Mouse (Mus musculus): ENCODE data around the gene Garnl3. TPM values are rescaled to one million over a fixed set of nuclear protein-coding genes. Genes with fewer than 3 reads are reported as not detected.
A peak's percentile ranks its signal among the peaks of the same experiment; 100 is the strongest.

The Garnl3 gene
- polyA plus RNA-seq, 1 experiment from 2014 or later = 6.9 TPM

DNA sequence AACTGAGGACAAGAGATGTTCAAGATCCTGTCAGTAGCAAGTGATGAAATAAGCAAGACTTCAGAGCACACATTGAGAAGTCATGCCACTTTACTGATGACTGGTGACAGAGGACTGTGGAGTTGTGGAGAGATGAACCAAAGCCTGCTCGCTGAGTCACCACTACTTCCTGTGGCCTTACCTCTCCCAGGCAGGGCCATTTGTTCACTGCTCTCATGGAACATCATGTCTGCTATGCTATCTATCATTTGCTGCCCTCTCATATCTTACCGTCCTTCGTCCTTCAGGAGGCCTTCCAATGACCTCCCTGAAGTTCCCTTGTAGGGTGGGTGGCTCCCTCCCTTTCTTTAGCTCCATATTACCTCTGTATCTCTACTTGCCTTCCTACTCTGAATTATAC lies 47.2 kb downstream of the Garnl3 start:
- H3K4me2 ChIP-seq = no peak overlapping the region
- H3K36me3 ChIP-seq = no peaks in the 10 kb centered on the region
- WGBS = 69% methylated on average over 3 of the region's 3 CpGs
- H3K9ac ChIP-seq = no peak overlapping the region
- no peak for ATAC-seq (replicated peaks; ENCODE audit: insufficient number of reproducible peaks, insufficient read depth, low FRiP score, low read depth)
- H3K9me3 ChIP-seq (replicated peaks) = no peaks in the 10 kb centered on the region
- H3K27me3 ChIP-seq = no peaks in the 10 kb centered on the region; the same call in 1 of the 2 replicates
- H3K4me3 ChIP-seq = no peak overlapping the region
- no peak overlapping the region for H3K27ac ChIP-seq
- H3K4me1 ChIP-seq (replicated peaks) = peaks cover 6% of the 10 kb centered on the region

DNA sequence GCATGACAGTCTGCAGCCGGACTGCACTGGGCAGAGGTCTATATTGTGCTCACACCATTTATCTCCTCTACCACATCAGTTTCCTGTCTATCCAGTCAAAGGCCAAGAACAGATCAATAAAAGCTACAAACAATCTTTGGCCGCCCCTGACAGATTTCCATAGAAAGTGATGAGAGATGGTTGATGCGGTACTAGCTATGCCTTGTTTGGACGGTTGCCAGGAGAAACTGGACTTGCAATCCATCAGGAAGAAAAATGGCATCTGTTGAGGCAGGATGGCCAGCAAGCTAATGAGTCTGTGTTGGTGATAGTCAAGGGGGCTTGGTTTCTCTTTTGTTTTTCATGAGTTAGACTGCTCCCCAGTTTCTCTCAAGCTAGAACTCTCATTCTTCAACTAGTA lies 51.3 kb downstream of the Garnl3 start:
- Histone ChIP-seq H3K4me2 (no peak overlapping the region), H3K4me1 (replicated peaks) (peaks cover 6% of the 10 kb centered on the region), H3K36me3 (no peaks in the 10 kb centered on the region), H3K9ac (no peak overlapping the region), H3K27me3 (no peaks in the 10 kb centered on the region), H3K4me3 (no peak overlapping the region), H3K27ac (no peak overlapping the region), H3K9me3 (replicated peaks) (no peaks in the 10 kb centered on the region)
- 40% methylated on average over 4 of the region's 4 CpGs for WGBS
- ATAC-seq (replicated peaks; ENCODE audit: insufficient number of reproducible peaks, insufficient read depth, low FRiP score, low read depth) = no peak

DNA sequence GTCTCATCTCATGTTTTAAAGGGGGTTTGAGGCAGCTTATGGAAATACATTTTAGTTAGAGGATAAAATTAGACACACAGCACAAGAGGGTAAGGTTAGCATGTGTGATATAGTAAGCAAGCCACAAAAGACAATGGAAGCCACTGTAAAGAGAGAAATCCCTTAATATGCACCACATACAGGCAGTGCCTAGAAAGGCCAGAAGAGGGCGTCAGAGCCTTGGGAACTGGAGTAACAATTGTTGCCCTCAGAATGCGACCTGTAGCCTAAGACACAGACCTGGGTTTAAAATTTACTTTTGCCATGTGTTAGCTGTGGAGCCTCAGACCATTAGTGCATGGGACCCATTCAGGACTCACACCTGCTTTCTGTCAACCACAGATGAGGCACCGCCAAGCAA lies 54.2 kb downstream of the Garnl3 start:
- ATAC-seq (replicated peaks; ENCODE audit: insufficient number of reproducible peaks, insufficient read depth, low FRiP score, low read depth) = no peak
- Histone ChIP-seq H3K9ac (no peak overlapping the region), H3K4me3 (no peak overlapping the region), H3K4me1 (replicated peaks) (peaks cover 6% of the 10 kb centered on the region), H3K27me3 (no peaks in the 10 kb centered on the region), H3K36me3 (no peaks in the 10 kb centered on the region), H3K27ac (no peak overlapping the region), H3K9me3 (replicated peaks) (no peaks in the 10 kb centered on the region), H3K4me2 (no peak overlapping the region)
- 26% methylated on average over 3 of the region's 3 CpGs for WGBS

- Histone ChIP-seq H3K9ac (no peak overlapping the region), H3K9me3 (replicated peaks) (no peaks in the 10 kb centered on the region), H3K27ac (no peak overlapping the region), H3K27me3 (no peaks in the 10 kb centered on the region), H3K4me1 (replicated peaks) (peaks cover 2% of the 10 kb centered on the region), H3K4me3 (no peak overlapping the region), H3K4me2 (no peak overlapping the region), H3K36me3 (no peaks in the 10 kb centered on the region)
- no peak for ATAC-seq (replicated peaks; ENCODE audit: insufficient number of reproducible peaks, insufficient read depth, low FRiP score, low read depth)
- WGBS = 87% methylated on average over 2 of the region's 2 CpGs
These were observed 56.5 kb downstream of the Garnl3 start for GRCm38 (mm10) chr2:33074931-33075330.

GRCm38 (mm10) chr2:33074188-33074587 lies 57.3 kb downstream of the Garnl3 start:
- 57% methylated on average over 3 of the region's 3 CpGs for WGBS
- no peak overlapping the region for H3K27ac ChIP-seq
- H3K4me1 ChIP-seq (replicated peaks) = no peaks in the 10 kb centered on the region
- no peaks in the 10 kb centered on the region for H3K36me3 ChIP-seq
- no peaks in the 10 kb centered on the region for H3K9me3 ChIP-seq (replicated peaks)
- H3K9ac ChIP-seq = no peak overlapping the region
- H3K4me2 ChIP-seq = no peak overlapping the region
- no peak overlapping the region for H3K4me3 ChIP-seq
- H3K27me3 ChIP-seq = no peaks in the 10 kb centered on the region
- ATAC-seq (replicated peaks; ENCODE audit: insufficient number of reproducible peaks, insufficient read depth, low FRiP score, low read depth) = no peak

- Histone ChIP-seq H3K9ac (no peak overlapping the region), H3K4me2 (no peak overlapping the region), H3K36me3 (no peaks in the 10 kb centered on the region), H3K27ac (no peak overlapping the region), H3K27me3 (no peaks in the 10 kb centered on the region), H3K9me3 (replicated peaks) (no peaks in the 10 kb centered on the region), H3K4me1 (replicated peaks) (peaks cover 11% of the 10 kb centered on the region; the same call in 1 of the 2 replicates), H3K4me3 (no peak overlapping the region)
- WGBS = 45% methylated on average over 2 of the region's 2 CpGs
- no peak for ATAC-seq (replicated peaks; ENCODE audit: insufficient number of reproducible peaks, insufficient read depth, low FRiP score, low read depth)
These were observed 59.1 kb downstream of the Garnl3 start for GRCm38 (mm10) chr2:33072333-33072732.

- WGBS = 60% methylated on average over 1 of the region's 1 CpGs
These were observed 65.8 kb downstream of the Garnl3 start for GRCm38 (mm10) chr2:33065610-33066009.

GRCm38 (mm10) chr2:33062744-33063143 lies 68.7 kb downstream of the Garnl3 start:
- Histone ChIP-seq H3K4me1 (replicated peaks) (peaks cover 5% of the 10 kb centered on the region; the same call in 1 of the 2 replicates), H3K27me3 (no peaks in the 10 kb centered on the region), H3K27ac (no peak overlapping the region), H3K36me3 (no peaks in the 10 kb centered on the region), H3K9me3 (replicated peaks) (no peaks in the 10 kb centered on the region), H3K4me2 (no peak overlapping the region), H3K4me3 (no peak overlapping the region), H3K9ac (no peak overlapping the region)
- no peak for ATAC-seq (replicated peaks; ENCODE audit: insufficient number of reproducible peaks, insufficient read depth, low FRiP score, low read depth)
- 69% methylated on average over 8 of the region's 8 CpGs for WGBS

More at GRCm38 (mm10) chr2:33065610-33066009, 65.8 kb downstream of the Garnl3 start:
- Histone ChIP-seq H3K27ac (no peak overlapping the region), H3K4me1 (replicated peaks) (peaks cover 11% of the 10 kb centered on the region; the same call in 1 of the 2 replicates), H3K4me2 (no peak overlapping the region), H3K9me3 (replicated peaks) (no peaks in the 10 kb centered on the region), H3K9ac (no peak overlapping the region), H3K4me3 (no peak overlapping the region), H3K27me3 (no peaks in the 10 kb centered on the region), H3K36me3 (no peaks in the 10 kb centered on the region)
- ATAC-seq (replicated peaks; ENCODE audit: insufficient number of reproducible peaks, insufficient read depth, low FRiP score, low read depth) = no peak

GRCm38 (mm10) chr2:33058926-33059325 lies 72.5 kb downstream of the Garnl3 start:
- H3K36me3 ChIP-seq = no peaks in the 10 kb centered on the region
- WGBS = 76% methylated on average over 5 of the region's 5 CpGs
- H3K4me3 ChIP-seq = no peak overlapping the region
- no peaks in the 10 kb centered on the region for H3K9me3 ChIP-seq (replicated peaks)
- ATAC-seq (replicated peaks; ENCODE audit: insufficient number of reproducible peaks, insufficient read depth, low FRiP score, low read depth) = no peak
- H3K27me3 ChIP-seq = no peaks in the 10 kb centered on the region
- no peak overlapping the region for H3K27ac ChIP-seq
- no peak overlapping the region for H3K9ac ChIP-seq
- peaks cover under 1% of the 10 kb centered on the region; the same call in 1 of the 2 replicates for H3K4me1 ChIP-seq (replicated peaks)
- H3K4me2 ChIP-seq = no peak overlapping the region

DNA sequence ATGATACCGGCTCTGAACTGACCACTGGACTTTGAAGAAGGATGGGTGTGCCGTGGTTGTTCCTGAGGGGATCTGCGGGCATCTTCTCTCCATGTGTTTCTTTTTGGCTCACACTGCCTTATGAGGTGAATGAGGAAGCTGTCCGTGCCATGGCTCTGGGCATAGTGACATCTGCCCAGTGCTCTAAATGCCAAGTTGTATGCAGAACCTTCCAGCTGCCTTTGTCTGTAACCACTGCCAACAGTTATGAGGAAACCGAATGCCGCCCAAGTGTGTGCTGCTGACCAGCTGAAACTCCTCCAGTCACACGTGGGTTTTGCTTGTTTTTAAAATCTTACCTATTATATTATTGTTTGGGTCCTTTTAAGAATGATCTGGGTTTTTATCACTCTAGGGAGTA lies 73.9 kb downstream of the Garnl3 start:
- no peaks in the 10 kb centered on the region for H3K27me3 ChIP-seq
- ATAC-seq (replicated peaks; ENCODE audit: insufficient number of reproducible peaks, insufficient read depth, low FRiP score, low read depth) = no peak
- peaks cover 4% of the 10 kb centered on the region for H3K4me1 ChIP-seq (replicated peaks)
- no peak overlapping the region for H3K9ac ChIP-seq
- H3K4me2 ChIP-seq = no peak overlapping the region
- no peak overlapping the region for H3K4me3 ChIP-seq
- H3K36me3 ChIP-seq = no peaks in the 10 kb centered on the region
- WGBS = 84% methylated on average over 7 of the region's 7 CpGs
- H3K27ac ChIP-seq = no peak overlapping the region
- no peaks in the 10 kb centered on the region for H3K9me3 ChIP-seq (replicated peaks)

DNA sequence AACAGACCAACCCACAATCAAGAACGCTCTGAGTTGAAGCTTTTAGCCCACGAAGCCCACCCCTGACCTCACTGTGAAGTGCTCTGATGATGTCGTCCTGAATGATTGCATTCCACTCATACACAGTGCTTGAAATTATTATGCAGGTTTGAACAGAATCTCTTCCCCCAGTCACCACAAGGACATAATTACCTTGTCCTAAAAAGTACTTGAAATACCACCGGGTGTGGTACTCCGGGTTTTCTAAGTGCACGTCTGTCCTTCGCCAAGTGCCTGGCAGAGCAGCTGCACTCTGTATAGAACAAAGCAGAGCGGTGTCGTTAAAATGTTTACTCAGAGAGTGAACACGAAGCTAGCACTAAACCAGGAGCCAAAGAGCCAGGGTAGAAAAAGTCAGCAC lies 77.5 kb downstream of the Garnl3 start:
- Histone ChIP-seq H3K4me3 (no peak overlapping the region), H3K4me2 (peak overlapping the region; percentile 16; the same call in 1 of the 2 replicates), H3K36me3 (no peaks in the 10 kb centered on the region), H3K9me3 (replicated peaks) (no peaks in the 10 kb centered on the region), H3K9ac (no peak overlapping the region), H3K27ac (peak overlapping the region; percentile 30; the same call in 1 of the 2 replicates), H3K27me3 (no peaks in the 10 kb centered on the region), H3K4me1 (replicated peaks) (peaks cover 4% of the 10 kb centered on the region)
- WGBS = 29% methylated on average over 10 of the region's 10 CpGs
- ATAC-seq (replicated peaks; ENCODE audit: insufficient number of reproducible peaks, insufficient read depth, low FRiP score, low read depth) = no peak; the same call in 1 of the 2 replicates

DNA sequence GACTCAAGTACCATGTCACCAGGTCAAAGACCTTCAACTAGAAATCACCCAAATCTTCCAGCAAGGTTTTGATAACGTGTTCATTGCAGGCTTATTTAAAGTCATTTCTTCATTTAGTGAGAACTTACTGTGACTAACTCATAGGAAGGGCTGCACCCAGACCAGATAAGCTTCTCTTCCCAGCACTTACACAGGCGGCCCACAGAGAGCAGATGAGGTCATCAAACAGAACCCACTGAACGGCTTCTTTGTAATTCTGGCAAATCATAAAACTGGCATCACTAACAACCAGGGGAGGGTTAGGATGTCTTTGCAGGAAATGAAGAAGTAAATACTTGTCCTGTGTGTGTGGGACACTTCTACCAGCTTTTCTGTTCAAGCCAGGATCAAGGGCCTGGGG lies 84.1 kb downstream of the Garnl3 start:
- Histone ChIP-seq H3K9ac (no peak overlapping the region), H3K4me3 (no peak overlapping the region), H3K27ac (peak overlapping the region; percentile 10; the same call in 1 of the 2 replicates), H3K27me3 (no peaks in the 10 kb centered on the region), H3K4me2 (no peak overlapping the region), H3K9me3 (replicated peaks) (no peaks in the 10 kb centered on the region), H3K4me1 (replicated peaks) (no peaks in the 10 kb centered on the region), H3K36me3 (no peaks in the 10 kb centered on the region)
- WGBS = 44% methylated on average over 3 of the region's 3 CpGs
- ATAC-seq (replicated peaks; ENCODE audit: insufficient number of reproducible peaks, insufficient read depth, low FRiP score, low read depth) = no peak
